Mouse (Mus musculus): ENCODE measurements around the gene Tmprss4. TPM values are rescaled to one million over a fixed set of nuclear protein-coding genes. Genes with fewer than 3 reads are reported as not detected.

The Tmprss4 gene
- total RNA-seq, 4 experiments from 2014 or later = not detected

- DNase-seq = no peak
Measured at GRCm38 (mm10) chr9:45196125-45196830, 7.6 kb downstream of the Tmprss4 start.

- no peak for DNase-seq
Measured at GRCm38 (mm10) chr9:45195468-45195867, 8.4 kb downstream of the Tmprss4 start.

GRCm38 (mm10) chr9:45189661-45190174 is 14.2 kb downstream of the Tmprss4 start:
- DNase-seq = no peak

GRCm38 (mm10) chr9:45188570-45189563 is 15.0 kb downstream of the Tmprss4 start:
- no peak for DNase-seq

- no peak for DNase-seq
Measured at GRCm38 (mm10) chr9:45185250-45185649, 18.6 kb downstream of the Tmprss4 start.

- DNase-seq = no peak
Measured at GRCm38 (mm10) chr9:45183266-45183665, 20.6 kb downstream of the Tmprss4 start.

- no peak for DNase-seq
Measured at GRCm38 (mm10) chr9:45182521-45182920, 21.4 kb downstream of the Tmprss4 start.

GRCm38 (mm10) chr9:45181770-45182169 is 22.1 kb downstream of the Tmprss4 start, which contains the start of gene BC049352:
Gene BC049352, plus strand, starts transcription at chr9:45182007.
- DNase-seq = no peak

GRCm38 (mm10) chr9:45179282-45179681 is 24.6 kb downstream of the Tmprss4 start:
- no peak for DNase-seq

GRCm38 (mm10) chr9:45173475-45173874 is 30.4 kb downstream of the Tmprss4 start:
- DNase-seq = no peak

GRCm38 (mm10) chr9:45171073-45171610 is 32.8 kb downstream of the Tmprss4 start:
- no peak for DNase-seq

GRCm38 (mm10) chr9:45170150-45170549 is 33.7 kb downstream of the Tmprss4 start:
- no peak for DNase-seq

GRCm38 (mm10) chr9:45167903-45168302 is 36.0 kb downstream of the Tmprss4 start:
- DNase-seq = no peak

GRCm38 (mm10) chr9:45153361-45153760 is 50.5 kb downstream of the Tmprss4 start:
- no peak for DNase-seq

- DNase-seq = no peak
Measured at GRCm38 (mm10) chr9:45150933-45151332, 53.0 kb downstream of the Tmprss4 start.

GRCm38 (mm10) chr9:45146267-45146597 is 57.7 kb downstream of the Tmprss4 start:
- DNase-seq = peak; percentile 23

GRCm38 (mm10) chr9:45145533-45146266 is 58.2 kb downstream of the Tmprss4 start:
- no peak for DNase-seq

- DNase-seq = no peak
Measured at GRCm38 (mm10) chr9:45142686-45143085, 61.2 kb downstream of the Tmprss4 start.

- no peak for DNase-seq
Measured at GRCm38 (mm10) chr9:45140945-45141344, 62.9 kb downstream of the Tmprss4 start.

- no peak for DNase-seq
Measured at GRCm38 (mm10) chr9:45139082-45139481, 64.8 kb downstream of the Tmprss4 start.

GRCm38 (mm10) chr9:45138191-45139032 is 65.5 kb downstream of the Tmprss4 start, which contains the start of gene Scn4b:
Gene Scn4b, plus strand, starts transcription at chr9:45138395.
- no peak for DNase-seq

Measured in adrenal gland, adult 8-10 months (tissue).